Mouse (Mus musculus): ENCODE measurements around the gene Rph3a.
"Not testable (repeated sequence)": the region's sequence is repeated elsewhere in the genome, so short reads cannot be mapped to it uniquely, and the experiment has no call there.

Gene Rph3a

DNA sequence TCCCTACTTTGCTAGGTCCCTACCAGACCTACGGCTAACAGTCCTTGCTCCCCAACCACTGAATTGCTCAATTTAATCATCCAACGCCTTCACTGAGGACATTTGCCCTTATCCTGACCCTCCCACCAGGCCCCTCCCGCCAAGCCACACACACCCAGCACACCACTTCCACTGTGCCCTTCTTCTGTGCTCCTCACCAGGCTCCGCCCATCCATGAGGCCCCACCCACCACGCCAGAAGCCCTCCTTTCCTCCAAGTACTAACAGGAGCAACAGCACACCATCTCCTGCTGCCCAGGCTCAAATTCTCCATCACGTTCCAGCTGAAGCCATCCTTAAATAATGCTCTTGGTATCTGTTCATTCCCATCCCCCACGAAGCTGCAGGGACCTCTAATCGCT, 35.4 kb downstream of the Rph3a start:
- intact Hi-C loops (cut with DNase I) = no loop called here

DNA sequence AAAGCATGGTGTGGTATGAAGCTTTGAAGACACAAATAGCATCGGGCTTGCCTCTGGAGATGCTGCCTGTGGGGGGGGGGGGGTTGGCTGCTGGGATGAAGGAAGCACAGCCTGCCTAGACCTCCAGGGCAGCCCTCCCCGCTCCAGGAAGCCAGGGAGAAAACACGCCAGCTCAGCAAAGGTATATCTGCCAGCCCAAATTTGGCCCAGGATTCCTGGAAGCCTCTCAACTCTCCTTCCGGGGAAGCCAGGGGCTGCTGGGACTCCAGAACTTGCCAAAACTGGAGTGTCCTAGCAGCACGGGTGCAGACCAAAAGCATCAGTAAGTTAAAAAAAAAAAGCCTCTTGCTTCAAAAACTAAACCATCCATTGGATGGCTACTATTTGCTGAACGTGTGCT, 37.6 kb downstream of the Rph3a start:
- intact Hi-C loops (cut with DNase I) = no loop called here

DNA sequence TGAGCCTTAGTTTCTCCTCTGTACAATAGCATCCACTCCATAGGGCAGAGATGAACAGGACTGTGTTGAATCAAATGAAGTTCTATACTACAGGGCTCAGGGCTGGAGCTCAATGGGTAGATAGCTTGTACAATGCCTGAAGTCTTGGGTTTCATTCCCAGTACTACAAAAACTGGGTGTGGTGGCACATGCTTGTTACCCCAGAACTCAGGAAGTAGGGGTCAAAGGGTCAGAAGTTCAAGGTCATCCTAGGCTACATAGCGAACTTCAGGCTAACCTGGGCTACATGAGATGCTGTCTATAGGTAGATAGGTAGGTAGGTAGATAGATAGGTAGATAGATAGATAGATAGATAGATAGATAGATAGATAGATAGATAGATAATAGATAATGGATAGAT, 38.6 kb downstream of the Rph3a start:
- intact Hi-C loops (cut with DNase I) = no loop called here

DNA sequence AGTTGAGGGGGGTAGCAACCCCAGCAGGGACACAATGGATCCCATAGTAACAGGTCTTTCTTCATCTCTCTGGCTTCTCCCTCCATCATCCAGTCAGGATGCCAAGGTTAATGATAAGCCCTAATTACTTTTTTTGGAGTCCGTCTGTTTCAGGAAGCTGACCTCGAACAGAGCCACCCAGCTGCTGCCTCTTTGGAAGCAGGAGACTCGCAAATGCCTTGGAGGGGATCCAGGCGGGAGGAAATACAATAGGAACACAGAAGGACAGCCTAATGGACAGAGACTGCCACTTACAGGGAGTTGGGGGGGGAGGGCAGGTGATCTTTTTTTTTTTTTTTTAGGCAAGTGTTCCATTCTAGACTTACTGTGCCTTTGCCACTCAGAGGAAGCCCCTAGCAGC, 40.2 kb downstream of the Rph3a start:
- intact Hi-C loops (cut with DNase I) = no loop called here

DNA sequence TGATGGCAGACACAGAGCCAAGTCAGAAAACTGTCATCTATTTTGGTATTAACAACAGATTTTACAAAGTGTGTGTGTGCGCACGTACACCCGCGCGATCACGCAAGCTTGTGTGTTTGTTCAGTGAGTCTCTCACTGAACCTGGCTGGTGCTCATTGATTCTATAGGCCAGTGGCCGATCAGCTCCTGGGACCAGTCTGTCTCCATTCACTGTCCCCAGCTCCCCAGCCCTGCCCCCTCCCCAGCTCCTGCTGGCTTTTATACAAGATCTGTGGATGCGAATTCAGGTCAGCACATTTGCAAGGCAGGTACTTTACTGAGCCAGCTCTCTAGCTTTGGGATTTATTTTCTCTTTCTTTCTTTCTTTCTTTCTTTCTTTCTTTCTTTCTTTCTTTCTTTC, 41.1 kb downstream of the Rph3a start:
- intact Hi-C loops (cut with DNase I) = no loop called here

DNA sequence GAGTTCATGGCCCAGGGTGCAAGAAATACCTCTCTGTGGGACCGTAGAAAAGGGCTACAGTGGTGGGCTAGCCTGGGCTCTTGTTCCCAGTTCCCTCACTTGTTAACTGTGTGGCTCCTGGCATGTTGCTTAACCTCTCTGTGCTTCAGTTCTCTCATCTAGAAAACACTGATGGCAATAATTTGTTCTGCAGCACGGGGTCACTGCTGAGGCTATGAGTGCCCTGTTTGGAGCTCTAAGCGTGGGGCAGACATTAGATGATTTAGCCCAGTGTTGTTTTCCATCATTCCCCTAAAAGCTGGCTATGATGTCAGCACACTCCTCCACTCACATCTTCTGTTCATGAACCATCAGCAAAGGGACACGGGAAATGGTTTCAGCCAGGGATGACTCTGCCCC, 41.8 kb downstream of the Rph3a start:
- intact Hi-C loops (cut with DNase I) = no loop called here

DNA sequence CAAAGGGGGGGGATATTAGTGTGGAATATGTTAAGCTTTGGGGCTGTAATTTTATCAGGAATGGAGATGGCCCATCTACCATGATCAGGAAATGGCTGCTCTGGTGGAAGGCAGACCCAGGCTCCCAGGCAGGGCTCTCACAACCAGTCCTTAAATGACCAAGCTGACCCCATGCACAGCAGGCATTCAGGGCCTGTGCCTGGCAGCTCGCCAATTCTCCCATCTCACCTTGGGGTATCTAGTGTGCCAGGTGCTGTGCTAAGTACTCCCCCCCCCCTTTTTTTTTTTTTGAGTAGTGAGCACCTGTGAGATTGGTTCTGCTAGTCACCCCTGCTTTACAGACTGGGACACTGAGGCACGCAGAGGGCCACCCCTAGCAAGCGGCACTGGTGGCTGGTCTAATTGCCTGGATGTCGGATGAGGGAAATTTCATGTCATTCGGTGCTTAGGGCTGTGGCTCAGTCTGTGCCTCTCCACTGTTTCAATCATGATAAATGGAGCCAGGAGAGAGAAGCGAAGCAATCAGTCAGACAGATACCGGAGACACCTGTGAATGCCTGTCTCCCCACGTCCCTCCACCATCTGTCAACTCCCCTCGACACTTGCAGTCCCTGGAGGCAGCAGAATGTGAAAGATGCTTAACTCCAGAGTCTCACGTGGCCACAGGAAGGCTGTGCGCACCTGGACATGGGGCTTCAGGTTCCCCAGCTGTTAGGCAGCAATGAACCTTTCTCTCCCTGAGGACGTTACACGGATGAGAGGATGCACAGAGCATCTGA, 42.3 kb downstream of the Rph3a start:
- intact Hi-C loops (cut with DNase I) = no loop called here

DNA sequence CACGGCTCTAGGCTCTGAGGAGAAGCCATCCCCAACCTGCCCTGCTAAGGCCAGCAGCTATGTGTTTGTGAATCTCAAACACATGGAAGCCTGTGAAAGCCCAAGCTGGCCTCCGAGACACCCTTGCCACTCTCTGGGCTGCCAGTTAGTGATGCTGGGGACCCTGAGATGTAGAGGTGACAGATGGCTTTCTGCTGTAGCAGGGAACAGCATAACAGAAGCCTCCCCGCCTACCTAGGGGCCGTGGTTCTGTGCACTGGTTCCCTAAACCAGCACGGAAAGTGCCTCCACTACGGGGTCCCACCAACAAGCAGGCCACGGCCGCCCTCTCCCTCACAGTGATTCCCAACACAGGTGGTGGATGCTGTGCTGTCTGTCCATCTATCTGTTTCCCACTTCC, 43.0 kb downstream of the Rph3a start:
- intact Hi-C loops (cut with DNase I) = no loop called here

DNA sequence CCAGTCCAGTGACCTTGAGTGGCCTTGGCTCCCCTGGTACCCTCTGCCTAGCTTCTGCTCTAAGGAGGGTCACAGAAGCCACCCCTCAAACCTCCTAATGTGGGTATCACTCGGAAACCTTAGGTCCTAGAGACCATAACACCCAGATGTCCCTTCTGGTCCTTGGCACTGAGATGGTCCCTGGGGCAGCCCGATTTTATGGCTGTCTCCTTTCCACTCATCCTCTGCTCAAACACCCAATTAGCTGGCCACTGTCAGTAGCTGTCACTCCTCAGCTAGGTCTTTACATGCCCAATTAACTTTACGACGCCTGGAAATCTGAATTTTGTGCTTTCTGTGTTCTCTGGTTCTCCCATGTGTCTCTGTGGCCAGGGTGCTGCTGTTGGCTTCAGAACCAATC, 43.7 kb downstream of the Rph3a start:
- intact Hi-C loops (cut with DNase I) = no loop called here

DNA sequence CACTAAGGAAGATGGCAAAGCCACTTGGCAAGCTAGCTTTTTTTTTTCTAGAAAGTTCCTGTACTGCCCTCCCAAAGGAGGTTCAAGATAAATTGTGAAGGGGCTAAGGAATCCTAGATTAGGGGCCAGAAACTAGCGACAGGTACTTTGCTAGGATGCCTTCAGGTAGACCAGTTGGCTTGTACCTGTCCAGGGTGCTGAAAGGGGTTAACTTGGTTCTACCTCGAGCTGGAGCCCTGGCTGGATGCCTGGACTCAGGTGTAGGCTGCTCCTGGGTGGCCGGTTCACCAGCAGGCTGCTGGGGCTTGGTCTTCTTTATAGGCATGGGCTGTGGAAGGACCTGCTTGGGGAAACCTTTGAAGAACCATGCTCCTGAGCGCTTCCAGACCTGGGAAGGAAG, 48.9 kb downstream of the Rph3a start:
- intact Hi-C loops (cut with DNase I) = no loop called here

DNA sequence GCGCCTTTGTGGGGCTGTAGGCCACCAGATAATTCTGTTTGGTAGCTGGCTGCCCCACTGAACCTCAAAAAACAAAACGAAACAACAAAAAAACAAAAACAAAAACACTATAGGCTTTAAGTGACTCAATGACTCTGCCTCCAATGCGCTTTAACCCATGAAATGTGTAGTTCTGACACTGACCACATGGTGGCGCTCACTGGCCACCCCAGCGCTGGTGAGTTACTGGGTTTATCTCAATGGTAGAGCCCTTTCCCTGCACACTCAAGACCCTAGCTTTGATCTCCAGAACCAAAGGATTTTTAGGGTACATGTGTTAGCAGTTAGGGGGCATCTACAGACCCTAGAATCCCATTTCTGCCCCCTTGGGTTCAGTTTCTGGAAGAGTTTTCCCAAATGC, 55.9 kb downstream of the Rph3a start:
- intact Hi-C loops (cut with DNase I) = loop anchor here (10.0 kb wide), 1 partner anchor 221 kb away; no protein-coding TSS in a partner anchor

DNA sequence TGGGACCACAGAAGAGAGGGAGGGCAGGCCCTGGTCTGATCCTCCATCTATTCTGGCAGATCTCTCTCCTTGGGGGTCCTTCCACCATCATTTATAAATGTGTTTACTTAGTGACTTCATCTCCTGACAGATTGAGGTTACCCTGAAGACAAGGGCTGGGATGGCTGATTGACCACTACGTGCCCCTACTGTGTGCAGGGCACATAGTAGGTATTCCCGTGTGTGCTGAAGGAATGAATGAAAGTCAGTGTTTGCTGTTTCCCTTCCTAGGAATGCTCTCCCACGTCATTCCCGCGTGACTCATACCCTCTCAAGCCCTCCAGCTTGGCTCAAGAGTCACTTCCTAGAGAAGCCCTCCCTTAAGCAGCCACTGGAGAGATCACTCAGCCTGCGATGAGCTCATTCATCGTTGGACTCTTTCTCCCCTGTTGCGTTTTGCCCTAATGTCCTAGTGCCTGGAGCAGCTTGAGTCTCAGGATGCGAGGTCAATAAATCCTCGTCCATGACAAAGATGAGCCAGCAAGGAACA, 57.6 kb downstream of the Rph3a start:
- intact Hi-C loops (cut with DNase I) = loop anchor here (10.0 kb wide), 1 partner anchor 222 kb away; no protein-coding TSS in a partner anchor

DNA sequence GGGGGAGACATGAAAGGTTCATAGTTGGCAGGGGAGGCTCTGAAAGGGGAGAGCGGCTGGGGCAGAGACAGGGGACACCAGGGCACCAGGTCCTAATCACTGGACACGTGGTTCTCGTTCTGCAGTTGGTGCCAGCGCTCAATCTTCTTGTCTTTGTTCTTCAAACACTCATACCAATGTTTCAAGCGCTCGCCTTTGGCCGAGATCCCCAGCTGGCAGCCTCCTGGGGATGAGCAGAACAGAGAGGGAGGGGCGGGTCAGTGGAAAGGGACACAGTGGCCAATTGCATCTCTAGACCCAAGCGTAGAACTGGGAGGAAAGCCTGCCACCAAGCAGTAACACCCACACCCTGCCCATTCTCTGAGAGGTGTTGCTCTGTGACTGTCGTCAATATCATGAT, 67.8 kb downstream of the Rph3a start:
- intact Hi-C loops (cut with DNase I) = no loop called here

DNA sequence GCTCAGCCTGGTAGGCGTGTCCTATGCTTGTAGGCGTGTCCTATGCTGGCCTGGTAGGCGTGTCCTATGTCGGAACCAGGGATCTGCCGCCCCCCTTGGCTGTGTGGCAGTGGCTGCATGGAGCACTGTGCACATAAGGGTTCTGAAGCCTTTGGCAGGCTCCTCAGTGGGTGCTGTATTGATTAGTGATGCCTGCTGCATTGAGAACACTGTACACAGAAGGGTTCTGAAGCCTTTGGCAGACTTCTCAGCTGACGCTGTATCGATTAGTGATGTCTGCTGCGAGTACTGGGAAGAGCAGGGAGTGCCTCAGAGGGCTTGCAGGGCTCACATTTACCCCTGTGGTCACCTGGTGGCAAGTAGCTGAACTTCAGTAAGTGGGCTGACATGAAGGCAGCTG, 71.3 kb downstream of the Rph3a start:
- intact Hi-C loops (cut with DNase I) = no loop called here

DNA sequence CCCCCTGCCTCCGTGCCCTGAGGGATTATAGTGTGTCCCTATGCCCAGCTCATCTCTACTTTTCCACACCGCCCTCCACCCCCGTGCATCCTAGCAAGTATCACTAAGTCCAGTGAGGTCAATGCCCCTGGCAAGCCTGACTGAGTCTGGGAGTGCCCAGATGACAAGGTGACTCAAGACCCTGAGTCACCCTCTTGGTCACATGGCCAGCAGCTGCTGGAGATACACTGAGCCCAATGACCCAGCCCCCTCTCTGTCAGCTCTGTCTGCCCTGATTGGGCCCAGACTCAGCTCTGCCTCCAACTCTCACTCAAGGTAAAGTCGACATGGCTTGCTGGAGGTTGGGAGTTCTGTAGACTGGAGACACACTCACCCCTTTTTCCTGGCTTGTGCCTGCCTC, 72.1 kb downstream of the Rph3a start:
- intact Hi-C loops (cut with DNase I) = no loop called here

DNA sequence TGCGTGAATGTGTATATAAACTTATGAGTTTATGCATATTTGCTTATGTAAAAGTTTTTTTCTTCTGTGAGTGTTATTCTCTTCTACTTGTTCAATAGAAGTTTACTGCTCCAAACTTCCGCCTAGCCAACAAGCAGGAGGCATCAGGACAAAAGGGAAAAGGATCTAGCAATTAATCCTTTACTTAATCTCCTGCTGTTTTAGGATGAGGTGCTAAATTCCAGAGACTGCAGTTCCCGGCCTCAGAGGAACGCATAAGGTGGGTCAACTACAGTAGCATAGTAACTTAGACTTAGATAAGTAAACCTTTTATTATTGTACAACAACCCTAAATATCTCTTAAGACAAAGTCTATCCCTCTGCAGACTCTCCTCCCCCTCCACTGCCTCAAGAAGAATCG, 75.9 kb downstream of the Rph3a start:
- intact Hi-C loops (cut with DNase I) = loop anchor here (5.0 kb wide), 1 partner anchor 117 kb away; no protein-coding TSS in a partner anchor

DNA sequence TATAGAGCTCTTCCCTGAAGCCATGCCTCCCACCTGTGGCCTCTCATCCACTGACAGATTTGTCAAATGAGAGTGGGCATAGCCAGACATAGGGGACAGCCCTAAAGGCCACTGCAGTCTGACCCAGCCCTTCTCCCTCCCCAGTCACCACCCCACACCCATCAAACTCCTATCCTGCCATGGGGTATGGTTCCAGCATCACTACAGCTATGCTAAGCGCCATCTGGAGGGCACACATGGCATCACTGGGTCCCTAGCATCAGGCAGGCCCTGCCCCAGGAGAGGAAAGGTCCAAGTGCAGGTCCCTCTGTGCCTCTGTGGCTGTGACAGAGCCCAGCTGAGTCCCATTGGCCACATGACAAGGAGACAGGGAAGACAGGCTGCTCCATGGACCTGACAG, 82.9 kb downstream of the Rph3a start:
- intact Hi-C loops (cut with DNase I) = no loop called here

DNA sequence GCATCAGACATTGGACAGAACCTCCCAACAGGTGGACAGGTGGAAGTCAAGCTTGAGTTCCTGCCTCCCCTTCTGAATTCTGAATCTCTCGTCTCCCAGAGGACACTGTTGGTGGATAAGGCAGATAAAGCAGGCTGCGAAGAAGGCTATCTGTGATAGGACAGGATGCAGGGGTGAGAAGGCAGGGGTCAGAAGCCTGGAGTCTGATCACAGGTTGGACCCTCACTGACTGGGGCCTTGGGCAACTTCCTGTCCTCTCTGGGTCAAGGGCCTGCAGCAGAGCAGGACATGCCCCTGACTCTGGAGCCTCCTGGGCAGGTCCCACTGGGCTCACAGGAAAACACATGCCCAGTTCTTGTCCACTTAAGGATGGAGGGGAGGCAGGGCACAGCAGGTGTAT, 83.6 kb downstream of the Rph3a start:
- intact Hi-C loops (cut with DNase I) = not testable (repeated sequence)

DNA sequence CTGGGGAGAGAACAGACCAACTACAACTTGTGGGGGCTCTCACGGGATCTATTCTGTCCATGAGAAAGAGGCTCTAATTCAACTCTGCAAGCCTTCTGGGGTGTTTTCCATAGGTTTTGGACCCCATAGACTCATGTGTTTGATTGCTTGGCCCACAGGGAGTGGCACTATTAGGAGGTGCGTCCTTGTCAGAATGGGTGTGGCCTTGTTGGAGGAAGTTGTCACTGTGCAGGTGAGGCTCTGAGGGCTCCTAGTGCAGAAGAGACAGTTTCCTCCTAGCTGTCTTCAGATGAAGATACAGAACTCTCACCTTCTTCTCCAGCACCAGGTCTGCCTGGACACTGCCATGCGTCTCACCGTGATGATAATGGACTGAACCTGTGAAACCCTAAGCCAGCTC, 85.4 kb downstream of the Rph3a start:
- intact Hi-C loops (cut with DNase I) = not testable (repeated sequence)

DNA sequence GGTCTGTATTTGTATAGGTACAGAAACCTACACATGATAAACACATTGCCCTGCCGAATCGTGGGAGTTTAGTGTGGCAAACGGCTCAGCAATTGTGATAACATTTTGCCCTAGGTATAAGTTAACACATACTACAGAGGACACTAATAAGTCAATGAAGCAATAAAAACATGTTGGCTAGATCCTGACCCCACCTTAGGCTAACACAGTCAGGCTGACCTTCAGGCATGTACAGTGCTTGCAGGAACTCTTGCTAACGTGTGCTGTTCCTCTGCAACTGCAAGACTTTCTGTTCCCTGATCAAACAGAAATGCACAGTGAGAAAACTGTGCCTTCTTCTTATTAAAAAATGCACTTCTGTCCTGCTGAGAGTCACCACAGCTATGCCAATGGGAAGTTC, 85.9 kb downstream of the Rph3a start:
- intact Hi-C loops (cut with DNase I) = no loop called here

DNA sequence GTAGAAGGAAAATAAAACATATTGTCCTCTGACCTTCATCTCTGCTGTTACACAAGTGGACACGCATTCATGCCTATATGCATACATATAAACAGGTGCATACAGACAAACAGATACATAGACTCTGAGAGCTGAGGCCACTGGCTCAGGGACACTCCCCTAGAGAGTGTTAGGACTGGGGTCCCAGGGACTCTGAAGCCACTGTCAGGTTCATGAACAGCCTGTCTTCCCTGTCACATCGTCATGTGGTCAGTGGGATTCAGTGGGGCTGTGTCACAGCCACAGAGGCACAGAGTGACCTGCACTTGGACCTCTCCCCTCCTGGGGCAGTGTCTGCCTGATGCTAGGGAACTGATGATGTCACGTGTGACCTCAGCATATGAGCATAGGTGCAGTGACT, 89.6 kb downstream of the Rph3a start:
- intact Hi-C loops (cut with DNase I) = no loop called here

DNA sequence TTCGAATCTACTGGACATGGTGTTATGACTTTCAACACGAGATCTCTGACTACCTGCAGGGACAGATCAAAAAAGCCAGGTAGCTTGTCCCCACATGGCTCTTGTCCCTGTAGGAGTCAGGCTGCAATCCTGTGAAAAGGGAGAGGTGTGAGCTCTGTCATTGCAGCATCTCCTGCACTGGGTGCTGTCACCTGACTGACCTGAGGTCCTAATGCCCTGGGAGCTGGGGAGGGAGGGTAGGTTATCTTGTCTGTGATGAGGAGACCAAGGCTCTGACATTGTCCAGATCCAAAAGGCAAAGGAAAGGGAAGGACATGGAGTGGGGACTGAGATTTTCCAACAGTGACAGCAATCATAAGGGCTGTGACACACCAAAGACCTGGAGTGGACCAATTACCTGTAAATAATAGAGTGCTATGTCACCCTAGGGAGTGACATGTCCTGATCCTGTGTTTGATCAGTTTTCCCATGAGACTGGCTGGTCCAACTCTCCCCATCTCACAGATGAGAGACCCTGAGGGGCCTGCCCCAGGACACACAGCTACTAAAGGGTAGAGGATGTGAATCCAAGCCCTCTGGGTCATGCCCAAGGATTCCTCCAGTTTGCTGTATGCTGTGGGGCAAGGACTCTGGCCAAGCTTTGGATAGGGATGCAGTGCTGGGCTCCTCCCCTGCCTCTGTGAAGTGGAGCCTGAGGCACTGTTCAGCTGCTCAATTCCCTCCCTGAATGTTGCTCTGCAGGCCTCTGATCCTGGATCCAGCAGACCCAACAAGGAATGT, 90.5 kb downstream of the Rph3a start:
- intact Hi-C loops (cut with DNase I) = not testable (repeated sequence)

DNA sequence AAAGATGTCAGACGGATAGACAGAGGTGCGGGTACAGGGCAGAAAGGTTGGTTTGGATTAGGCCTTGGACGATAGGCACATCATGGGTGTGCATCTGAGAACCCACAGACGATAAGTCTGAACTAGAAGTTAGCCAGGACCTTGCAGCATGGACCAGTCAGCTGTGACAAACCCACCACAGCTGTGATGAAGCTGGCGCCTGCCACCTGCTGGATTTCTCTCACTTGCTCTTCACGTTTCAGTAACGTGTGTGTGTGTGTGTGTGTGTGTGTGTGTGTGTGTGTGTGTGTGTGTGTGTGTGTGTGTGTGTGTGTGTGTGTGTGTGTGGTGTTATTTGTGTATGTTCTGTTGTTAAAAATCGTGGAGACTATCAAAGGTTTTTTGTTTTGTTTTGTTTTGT, 95.7 kb downstream of the Rph3a start, which contains the start of gene Oas1d:
Gene Oas1d (plus strand): TSS at position 333 of the 400 bp plus-strand sequence.
- intact Hi-C loops (cut with DNase I) = not testable (repeated sequence)
